Mouse (Mus musculus) erythroid progenitor cell, adult 5-6 weeks (primary cell): ENCODE results near the gene Pgls. TPM values are rescaled to one million over a fixed set of nuclear protein-coding genes. Genes with fewer than 3 reads are reported as not detected.

Experiments
- ATAC-seq: replicated peaks from 2 replicates; pipeline ENCODE4 v1.8.0; 2016; ENCODE audit warnings: moderate number of reproducible peaks, mild to moderate bottlenecking, moderate TSS enrichment, inconsistent platforms; ENCODE audit not compliant: poor library complexity, low FRiP score, severe bottlenecking
- total RNA-seq, 2 experiments: library from RNA; stranded (forward) in 1 of 2; stranded (reverse) in 1 of 2; fragments of 150-400 nt in 1 of 2; fragments of 186-747, 209-891 nt in 1 of 2; gene quantifications; 2 replicates each; pipeline versions ENCODE4 v1.2.3 to v1.2.4; 2015 to 2017; ENCODE audit warnings: low replicate concordance in 2 of 2

The Pgls gene
- total RNA-seq (2015; ENCODE audit: low replicate concordance) (31.4 and 36.9 TPM in 2 replicates), total RNA-seq (2017; ENCODE audit: low replicate concordance) (14.8 and 31.8 TPM in 2 replicates)

DNA sequence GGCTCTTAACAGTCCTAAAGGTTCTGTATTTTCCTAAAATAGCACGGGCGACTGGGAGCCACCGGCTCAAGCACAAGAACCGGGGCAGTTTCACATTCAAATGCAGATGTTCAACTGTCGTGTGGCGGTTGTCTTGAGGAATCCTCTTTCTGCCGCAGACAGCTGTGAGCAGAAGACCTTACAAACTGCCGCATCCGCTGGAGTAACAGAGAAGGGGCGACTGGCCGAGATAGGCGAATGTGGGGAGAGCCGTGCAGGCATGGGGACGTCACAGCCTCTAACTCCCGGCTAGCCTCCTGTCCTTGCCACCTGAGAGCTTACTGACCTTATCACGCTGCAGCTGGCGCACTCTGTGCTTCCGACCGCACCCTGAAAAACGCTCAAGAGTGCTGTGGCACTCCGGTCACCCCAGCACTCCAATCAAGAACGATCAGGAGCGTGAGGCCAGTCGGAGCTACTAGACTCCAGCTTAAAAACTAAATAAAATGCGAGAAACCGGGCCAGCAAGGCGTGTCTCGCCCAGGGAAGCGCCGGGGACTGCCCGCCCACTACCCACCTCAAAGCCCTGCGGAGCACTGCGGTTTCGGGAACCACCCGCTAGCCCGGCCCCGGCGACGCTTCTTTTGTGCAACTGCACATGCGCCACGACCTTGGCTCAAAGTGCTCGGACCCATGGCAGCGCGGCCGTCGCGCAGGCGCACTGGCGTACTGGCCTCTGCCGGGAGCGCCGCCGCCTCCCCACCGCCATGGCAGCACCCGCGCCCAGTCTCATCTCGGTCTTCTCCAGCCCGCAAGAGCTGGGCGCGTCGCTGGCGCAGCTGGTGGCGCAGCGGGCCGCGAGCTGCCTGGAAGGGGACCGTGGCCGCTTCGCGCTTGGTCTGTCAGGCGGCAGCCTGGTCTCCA is at the start of gene Pgls:
Gene Pgls (plus strand): TSS at position 706 of the 903 bp plus-strand sequence.
- peak; percentile 87 for ATAC-seq

DNA sequence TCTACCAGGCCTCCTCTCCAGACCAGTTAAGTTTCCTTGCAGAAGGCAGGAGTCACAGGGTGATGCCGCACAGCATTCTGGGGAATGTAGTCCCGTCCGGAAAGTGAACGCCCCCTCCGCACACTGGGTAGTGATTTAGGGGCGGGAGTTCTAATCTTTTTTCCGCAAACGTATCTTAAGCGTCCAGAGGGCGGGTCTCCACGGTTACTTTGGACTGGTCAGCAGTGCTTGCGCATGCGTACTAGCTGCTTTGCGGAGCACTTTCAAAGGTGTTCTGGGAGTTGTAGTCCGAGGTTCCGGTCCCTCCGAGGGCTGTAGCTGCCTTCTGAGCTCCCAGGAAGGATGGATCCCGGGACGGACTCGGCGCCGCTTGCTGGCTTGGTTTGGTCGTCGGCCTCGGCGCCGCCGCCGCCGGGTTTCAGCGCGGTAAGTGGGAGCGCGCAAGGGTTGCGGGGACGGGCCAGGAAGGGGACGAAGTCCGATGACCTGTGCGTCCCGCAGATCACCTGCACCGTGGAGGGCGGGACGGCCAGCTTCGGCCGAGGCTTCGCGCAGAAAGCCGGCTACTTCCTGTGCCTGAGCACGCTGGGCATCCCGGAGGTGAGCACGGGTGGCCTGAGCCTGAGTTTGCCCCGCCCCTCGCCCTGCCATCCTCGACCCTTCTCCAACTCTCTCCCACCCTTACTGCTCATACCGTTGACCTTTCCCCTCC is 49.2 kb upstream of the Pgls start, which contains the start of gene Mvb12a:
Gene Mvb12a (plus strand): TSS at position 291 of the 712 bp plus-strand sequence.
- ATAC-seq = peak; percentile 91

DNA sequence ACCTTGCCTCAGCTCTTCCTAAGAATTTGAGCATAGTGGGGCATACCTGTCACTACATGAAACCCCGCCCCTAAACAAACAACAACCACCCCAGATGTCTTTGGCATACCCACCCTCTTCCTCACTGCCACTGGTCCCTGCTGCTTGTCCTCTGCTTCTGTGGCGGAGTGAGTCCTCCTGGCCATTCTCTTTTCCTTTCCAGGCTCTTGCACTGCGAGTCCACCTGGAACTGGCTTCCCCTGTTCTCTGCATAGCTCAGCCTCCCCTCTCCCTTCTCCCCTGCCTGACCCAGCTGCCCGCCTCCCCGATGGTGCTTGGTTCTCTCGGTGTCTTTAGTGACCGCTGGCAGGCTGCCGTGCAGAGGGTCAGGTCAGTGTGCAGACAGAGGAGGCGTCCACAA is 48.2 kb upstream of the Pgls start:
- ATAC-seq = no peak

DNA sequence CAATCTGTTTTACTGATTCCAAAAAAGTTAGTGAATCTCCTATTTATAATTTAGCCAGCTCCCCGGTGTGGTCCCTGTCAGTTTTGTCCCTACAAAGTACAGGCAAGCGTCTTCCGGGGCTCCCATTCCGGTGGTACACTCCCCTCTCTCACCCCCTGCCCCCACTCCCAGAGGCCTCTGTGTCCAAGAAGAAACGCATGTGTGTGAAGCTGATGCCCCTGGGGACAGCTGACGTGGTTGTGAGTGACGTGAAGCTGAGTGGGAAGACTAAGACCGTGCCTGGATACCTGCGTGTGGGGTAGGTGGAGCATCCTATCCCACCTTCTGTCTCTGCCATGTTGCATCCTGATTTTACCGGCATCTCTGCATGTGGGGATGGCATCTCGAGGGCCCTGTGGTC is 46.9 kb upstream of the Pgls start:
- no peak for ATAC-seq

DNA sequence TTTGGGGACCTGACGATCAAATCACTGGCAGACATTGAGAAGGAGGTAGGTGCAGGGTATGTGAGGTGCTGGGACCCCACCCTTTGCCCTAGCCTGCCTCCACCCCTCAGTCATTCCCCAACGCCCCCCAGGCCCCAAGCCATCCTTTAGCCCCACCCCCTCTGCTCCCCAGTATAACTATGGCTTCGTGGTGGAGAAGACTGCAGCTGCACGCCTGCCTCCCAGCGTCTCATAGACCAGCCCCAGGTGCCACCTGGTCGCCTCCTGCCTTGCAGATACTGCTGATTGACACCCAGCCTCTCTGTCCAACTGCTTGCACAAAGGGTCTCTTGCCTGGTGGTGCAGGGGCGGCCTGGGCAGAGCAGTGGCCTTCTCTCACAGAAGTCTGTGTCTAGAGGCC is 44.4 kb upstream of the Pgls start:
- ATAC-seq = no peak

DNA sequence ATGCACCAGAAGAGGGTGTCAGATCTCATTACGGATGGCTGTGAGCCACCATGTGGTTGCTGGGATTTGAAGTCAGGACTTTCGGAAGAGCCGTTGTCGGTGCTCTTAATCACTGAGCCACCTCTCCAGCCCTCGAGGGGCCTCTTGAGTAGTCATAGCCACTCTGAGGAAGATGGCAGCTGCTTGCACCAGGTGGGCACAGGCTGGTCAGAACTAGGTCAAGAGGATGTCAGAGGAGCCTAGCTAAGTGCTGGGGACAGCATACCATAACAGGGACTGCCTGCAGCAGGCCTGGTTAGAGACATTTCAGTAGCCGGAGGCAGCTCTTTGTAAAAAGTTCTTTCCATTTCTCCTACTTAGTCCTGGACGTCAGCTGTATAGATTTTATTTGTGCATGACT is 41.2 kb upstream of the Pgls start:
- no peak for ATAC-seq

DNA sequence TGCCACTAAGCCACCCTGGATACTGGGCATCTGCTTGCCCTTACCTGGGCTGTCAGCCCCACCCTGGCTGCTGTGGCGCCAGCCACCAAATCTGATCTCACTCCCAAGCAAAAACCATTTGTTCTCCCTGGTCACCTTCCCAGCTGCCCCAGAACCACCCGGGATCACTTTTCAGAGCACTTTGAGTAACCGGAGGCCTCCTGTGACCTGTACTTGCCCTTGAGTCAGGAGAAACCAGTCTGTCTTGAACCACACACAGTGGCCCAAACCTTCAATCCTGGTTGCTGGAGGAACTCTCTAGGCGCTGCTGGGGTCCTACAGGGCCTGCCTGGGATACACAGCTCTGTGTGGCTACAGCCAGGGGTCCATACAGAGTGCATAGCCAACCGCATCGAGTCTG is 39.2 kb upstream of the Pgls start:
- ATAC-seq = no peak

DNA sequence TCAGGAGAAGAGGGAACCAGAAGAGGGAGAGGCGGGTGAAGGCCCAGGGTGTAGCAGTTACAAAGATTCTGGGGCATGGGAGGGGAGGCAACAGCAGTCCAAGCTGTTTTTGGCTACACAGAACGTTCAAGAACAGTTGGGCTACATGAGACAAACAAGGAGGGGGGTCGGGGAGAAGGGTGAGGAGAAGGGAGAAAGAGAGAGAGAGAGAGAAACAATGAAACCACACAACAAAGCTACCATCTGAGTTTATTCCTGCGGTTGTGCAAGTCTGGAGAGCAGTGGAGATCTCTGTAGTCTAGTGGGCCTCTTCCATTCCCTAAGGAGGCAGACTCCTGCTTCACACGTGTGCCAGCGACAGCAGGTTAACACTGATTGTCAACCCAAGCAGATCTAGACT is 38.0 kb upstream of the Pgls start:
- ATAC-seq = no peak

DNA sequence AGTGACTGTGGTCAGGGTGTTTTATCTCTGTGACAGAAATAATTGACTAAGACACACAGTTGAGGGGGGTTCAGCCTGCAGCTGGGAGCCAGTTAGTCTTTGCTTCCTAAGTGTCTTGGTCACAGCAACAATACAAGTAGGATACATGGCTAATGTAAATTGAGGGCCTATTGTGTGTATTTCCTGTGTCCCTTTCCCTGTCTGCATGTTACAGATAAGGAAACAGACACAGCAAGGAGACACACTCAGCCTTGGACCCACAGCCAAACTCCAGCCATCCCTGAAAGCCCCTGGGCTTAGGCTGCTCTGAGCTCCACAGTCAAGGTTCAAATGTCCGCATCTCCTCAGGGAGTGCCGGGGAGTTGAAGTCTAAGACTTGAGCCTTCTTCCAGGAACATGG is 37.3 kb upstream of the Pgls start:
- no peak for ATAC-seq

DNA sequence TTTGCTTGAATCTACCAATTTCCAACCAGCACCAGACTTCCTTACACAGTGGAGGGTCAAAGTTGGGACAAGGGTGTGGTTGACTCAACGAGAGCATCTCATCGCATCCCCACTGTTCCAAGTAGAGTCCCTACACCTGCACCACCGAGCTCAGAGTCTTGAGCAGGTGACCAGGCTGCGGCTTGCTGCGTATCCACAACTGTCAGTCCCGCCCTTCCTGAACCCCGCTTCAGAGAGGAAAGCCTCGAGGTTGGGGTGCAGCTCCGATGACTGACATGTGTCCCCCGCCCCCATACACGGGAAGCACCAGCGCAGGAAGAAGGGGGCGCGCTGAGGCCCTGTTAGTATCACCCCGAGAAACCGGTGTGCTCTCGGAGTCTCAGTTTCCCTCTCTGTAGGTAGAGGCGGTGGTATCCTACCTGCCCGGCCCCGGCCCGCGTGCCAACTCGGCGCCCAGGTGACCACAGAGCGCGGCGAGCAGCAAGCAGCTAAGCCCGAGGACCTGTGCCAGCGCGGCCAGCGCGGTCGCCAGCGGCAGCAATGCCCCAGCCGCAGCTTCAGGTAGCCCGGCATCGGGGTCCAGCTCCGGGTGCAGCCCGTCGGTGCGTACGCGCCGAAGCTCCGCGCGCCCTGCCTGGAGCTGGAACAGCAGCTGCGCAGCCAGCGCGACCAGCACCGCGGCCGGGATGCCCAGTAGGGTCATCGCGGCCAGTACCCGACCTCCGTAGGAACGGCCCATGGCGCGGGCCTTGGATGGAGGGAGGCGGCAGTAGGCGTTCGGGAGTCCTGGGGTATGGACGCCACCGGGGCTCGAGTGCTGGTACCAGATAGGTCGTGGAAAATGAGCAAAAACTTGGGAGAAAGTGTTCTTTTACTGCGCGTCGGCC is 33.7 kb upstream of the Pgls start, which contains the start of gene Tmem221:
Gene Tmem221 (minus strand): TSS at position 801 of the 887 bp plus-strand sequence.
- ATAC-seq = no peak

DNA sequence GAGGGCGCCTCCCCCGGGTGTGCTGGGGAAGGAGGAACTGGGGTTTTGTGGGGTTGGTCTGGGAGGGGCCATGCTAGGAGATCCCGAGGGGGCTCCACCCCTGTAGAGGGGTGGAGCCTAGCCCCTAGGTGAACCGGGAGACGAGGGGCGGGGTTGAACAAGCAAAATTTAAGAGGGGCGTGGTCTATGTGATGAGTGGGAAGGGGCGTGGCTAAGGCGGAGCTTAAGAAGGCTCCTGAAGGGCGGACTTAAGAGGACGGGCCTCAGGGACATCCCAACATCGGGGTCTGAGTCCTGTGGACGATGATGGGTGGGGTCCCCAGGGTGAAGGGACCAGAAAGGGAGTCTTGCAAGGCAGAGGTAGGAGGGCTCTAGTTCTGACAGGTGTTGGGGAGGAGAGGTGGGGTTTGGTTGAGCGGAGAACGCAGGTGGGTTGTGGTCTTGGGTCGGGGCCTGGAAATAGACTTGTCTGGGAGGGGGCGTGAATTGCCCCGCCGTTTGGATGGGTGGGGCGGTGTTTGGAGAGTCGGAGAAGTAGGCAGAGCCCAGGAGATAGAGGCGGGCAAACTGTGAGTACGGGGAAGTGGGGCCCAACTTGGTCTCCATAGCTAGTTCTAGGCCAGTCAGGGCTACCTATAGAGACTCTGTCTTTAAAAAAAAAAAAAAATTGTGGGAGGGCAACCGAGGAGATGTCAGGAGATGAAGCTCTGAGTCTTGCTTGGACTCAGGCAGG is 32.9 kb upstream of the Pgls start:
- no peak for ATAC-seq

DNA sequence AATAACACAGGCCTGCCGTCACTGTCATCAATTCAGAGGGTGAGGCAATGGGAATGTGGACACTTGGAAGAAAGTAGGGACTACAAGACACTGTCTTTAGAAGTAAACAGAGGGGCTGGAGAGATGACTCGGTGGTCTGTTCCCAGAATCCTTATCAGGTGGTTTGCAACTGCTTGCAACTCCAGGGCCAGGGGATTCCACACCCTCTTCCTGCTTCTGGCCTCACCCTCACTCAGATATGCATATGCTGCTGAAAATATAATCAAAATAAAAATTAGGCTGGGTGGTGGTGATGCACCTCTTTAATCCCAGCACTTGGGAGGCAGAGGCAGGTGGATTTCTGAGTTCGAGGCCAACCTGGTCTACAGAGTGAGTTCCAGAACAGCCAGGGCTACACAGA is 31.9 kb upstream of the Pgls start:
- ATAC-seq = no peak

DNA sequence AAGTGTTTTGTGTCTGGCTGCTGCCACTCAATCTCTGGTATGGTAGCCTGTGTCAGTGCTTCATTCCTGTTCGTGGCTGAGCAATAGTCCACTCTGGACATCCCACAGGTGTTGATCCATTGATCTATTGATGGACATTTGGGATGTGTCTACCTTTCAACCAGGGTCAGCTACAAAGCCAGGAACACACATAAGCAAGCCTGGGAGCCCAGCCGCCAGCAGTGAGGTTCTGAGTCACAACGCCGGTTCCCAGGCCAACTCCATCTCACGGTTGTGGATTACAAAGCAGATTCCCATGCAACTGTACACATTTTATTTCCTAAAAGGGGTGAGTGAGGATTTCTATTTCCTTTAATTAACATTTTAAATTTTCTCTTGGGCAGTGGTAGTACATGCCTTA is 31.2 kb upstream of the Pgls start:
- no peak for ATAC-seq

DNA sequence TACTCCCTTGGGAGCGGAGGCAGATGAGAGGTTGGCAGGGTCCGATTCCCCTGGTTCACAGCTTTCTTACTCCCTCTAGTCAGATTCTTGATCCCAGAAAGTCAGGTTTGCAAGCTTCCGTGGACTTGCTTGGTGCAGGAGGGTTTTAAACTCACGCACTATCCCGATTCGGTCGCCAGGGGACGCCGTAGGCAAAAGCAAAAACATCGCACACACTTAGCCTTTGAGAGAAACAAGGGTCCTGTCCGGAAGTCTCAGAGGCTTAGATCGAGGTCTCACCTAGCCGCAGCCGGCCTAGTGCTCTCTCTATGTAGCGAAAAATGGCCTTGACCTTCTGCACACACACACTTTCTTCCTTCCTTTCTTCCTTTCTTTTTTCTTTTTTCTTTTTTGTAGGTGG is 30.6 kb upstream of the Pgls start:
- ATAC-seq = no peak

DNA sequence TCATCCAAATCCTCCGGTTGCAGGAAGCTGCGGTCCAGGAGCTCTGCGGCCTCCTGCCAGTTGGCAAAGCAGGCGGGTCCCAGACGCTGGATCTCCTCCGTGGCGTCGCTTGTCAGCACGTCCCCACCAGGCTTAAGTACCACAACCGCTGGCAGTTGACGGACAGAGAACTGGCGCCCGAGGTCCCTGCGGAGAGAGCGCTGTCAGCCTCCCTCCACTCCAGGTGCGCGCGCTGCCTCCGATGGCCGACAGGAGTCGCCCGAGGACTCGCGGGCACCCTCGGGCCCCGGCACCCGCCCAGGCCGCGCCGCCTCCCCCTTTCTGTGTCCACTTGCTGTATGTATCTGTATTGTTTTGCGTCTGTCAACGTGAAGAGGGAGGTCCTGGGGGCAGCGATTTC is 29.2 kb upstream of the Pgls start:
- peak; percentile 79 for ATAC-seq

DNA sequence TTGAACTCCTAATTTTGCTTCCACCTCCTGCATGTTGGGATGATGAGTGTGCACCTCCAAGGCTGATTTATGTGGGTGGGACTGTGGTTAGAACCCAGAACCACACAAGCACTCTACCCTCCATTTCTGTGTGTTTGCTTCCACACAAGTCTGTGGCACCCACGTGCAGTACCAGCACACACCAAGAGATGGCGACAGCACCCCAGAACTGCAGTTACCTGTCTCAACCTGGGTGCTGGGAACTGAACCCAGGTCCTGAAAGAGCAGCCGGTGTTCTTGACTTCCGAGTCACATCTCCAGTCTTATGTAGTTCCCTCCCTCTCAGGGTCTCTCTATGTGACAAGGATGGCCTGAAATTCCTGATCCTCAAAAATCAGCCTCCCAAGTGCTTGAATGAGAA is 28.0 kb upstream of the Pgls start:
- no peak for ATAC-seq

DNA sequence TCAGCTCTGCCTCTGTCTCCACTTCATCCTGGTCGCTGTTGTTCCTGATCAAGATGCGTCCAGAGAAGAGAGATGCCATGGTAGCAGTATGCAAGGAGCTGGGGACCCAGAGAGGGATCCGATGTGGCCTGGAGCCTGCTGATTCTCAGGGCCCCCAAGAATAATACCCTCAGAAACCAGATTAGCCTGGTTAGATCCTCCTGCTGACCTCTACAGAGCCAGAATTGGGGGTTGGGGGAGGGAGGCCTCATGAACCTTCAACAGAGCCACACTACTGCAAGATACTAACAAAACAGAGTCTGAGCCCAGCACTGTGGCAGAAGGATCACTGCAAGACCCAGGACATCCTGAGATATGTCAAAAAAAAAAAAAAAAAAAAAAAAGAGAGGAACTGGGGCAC is 25.5 kb upstream of the Pgls start, which contains the start of gene Nxnl1:
Gene Nxnl1 (minus strand): TSS at position 101 of the 400 bp plus-strand sequence.
- ATAC-seq = no peak

DNA sequence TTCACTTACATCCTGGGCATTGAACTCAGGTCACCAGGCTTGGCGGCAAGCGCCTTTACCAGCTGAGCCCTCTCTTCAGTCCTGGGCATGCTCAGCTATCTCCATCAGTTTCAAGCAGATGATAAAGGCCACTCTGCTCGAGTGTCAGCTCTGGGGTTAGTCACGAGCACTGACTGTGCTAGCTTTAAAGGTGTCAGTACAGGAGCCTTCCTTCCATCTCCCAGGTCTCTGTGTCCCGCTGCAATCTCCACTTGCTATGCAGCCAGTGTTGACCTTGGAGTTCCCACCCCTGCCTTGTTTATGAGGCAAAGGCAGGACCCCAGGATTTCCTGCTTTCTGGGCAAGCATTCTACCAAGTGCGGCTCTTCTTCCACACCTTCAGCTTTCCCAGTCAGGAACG is 24.4 kb upstream of the Pgls start:
- no peak for ATAC-seq

DNA sequence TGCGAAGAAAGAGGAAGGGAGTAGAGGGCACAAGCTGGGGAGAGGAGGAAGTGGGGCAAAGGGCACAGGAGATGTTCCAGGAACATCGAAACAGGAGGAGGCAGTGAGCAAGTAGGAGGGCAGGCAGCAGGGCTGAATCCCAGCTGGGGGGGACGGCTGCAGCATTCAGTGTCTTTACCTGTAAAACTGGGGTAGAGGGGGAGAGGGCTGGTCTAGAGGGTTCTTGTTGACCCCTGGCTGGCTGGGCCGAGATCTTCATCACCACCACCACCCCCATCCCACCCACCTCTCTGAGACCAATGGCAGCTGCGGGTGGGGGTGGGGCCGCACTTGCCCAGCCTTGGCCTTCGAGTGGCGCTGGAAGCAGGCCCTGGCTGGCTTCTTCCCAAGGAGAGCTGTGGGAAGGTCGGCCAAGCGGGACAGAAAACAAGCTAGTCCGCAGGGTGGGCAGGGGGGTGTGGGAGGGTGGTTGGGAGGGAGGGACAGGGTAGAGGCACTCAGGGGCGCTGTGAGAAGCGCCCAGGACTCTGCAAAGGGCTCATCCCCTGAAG is 23.5 kb upstream of the Pgls start, which contains the start of gene Slc27a1:
Gene Slc27a1 (plus strand): TSS at position 496 of the 551 bp plus-strand sequence.
- ATAC-seq = no peak
